Mouse (Mus musculus) hindbrain, embryonic 12.5 days (tissue): ENCODE results near the gene Uso1. TPM values are rescaled to one million over a fixed set of nuclear protein-coding genes. Genes with fewer than 3 reads are reported as not detected.
A peak's percentile ranks its signal among the peaks of the same experiment; 100 is the strongest.

Experiments
- ATAC-seq: fragments of 200-750 bp; cut with Nextera tagmentation; 2 replicates; pipeline ENCODE4 v1.8.0; 2017; ENCODE audit warnings: moderate TSS enrichment; ENCODE audit not compliant: low FRiP score
- H3K27ac ChIP-seq: fragments of 300-500 bp; sonication (generic); 2 replicates; pipeline ENCODE4 v1.5.1; 2016; ENCODE audit warnings: mild to moderate bottlenecking
- H3K27me3 ChIP-seq: fragments of 300-500 bp; sonication (generic); 2 replicates; pipeline ENCODE4 v1.6.1; 2016; ENCODE audit warnings: mild to moderate bottlenecking
- H3K36me3 ChIP-seq: fragments of 300-500 bp; sonication (generic); 2 replicates; pipeline ENCODE4 v1.6.1; 2016; ENCODE audit warnings: mild to moderate bottlenecking
- H3K4me1 ChIP-seq: fragments of 300-500 bp; sonication (generic); 2 replicates; pipeline ENCODE4 v1.6.1; 2016
- H3K4me2 ChIP-seq: fragments of 300-500 bp; sonication (generic); replicated peaks from 2 replicates; pipeline ENCODE4 v1.6.1; 2016; ENCODE audit warnings: mild to moderate bottlenecking
- H3K4me3 ChIP-seq: fragments of 300-500 bp; sonication (generic); 2 replicates; pipeline ENCODE4 v1.5.1; 2016; ENCODE audit warnings: mild to moderate bottlenecking
- H3K9ac ChIP-seq: fragments of 300-500 bp; sonication (generic); 2 replicates; pipeline ENCODE4 v1.6.1; 2016; ENCODE audit warnings: mild to moderate bottlenecking, moderate library complexity
- H3K9me3 ChIP-seq: fragments of 300-500 bp; sonication (generic); replicated peaks from 2 replicates; pipeline ENCODE4 v1.6.1; 2016; ENCODE audit warnings: mild to moderate bottlenecking
- WGBS: fragments of 180-500 bp; shearing (Covaris S2); methylation state at CpG from one replicate; pipeline ENCODE4 v1.1.7; 2016; 5-methylcytosine and 5-hydroxymethylcytosine counted together
- polyA plus RNA-seq: library from polyadenylated mRNA; unstranded; fragments of >200 nt; fragmentation: Nextera tagmentation; extraction: Ambion mirVana; gene quantifications from 2 replicates; pipeline ENCODE4 v1.2.1, GENCODE M21; 2016

Uso1 gene
- polyA plus RNA-seq, 1 experiment from 2014 or later = 55.4 TPM

- no peaks in the 10 kb centered on the region for H3K4me1 ChIP-seq
- no peak overlapping the region for H3K4me3 ChIP-seq
- H3K36me3 ChIP-seq = peaks cover 37% of the 10 kb centered on the region
- WGBS = 90% methylated on average over 6 of the region's 6 CpGs
- no peaks in the 10 kb centered on the region for H3K9me3 ChIP-seq
- H3K4me2 ChIP-seq = no peak overlapping the region
- no peak for ATAC-seq
- H3K27ac ChIP-seq = no peak overlapping the region
- no peak overlapping the region for H3K9ac ChIP-seq
- H3K27me3 ChIP-seq = no peaks in the 10 kb centered on the region
Observed at GRCm38 (mm10) chr5:92206121-92206520, 68.4 kb downstream of the Uso1 start.

DNA sequence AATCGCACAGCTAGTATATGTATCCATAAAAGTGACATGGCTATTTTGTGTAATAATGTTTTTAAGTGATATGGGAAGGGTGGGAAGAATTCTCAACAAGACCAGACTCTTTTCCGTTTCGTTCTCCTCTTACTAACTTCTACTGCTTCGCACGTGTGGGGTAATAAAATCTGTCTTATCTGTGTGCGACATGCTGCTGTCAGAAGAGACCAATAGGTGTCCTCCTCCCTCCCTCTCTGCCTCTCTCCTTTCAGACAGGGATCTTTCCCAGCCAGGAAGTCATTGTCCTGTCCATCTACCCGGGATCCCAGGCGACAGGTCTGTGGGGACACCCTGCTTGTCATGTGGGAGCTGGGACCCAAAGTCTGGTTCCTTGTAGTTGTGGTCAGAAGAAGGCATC lies 72.5 kb downstream of the Uso1 start:
- no peaks in the 10 kb centered on the region for H3K4me1 ChIP-seq
- H3K36me3 ChIP-seq = peaks cover 4% of the 10 kb centered on the region; the same call in 1 of the 2 replicates
- no peak overlapping the region for H3K9ac ChIP-seq
- no peak overlapping the region for H3K4me2 ChIP-seq
- no peaks in the 10 kb centered on the region for H3K27me3 ChIP-seq
- no peak overlapping the region for H3K27ac ChIP-seq
- 85% methylated on average over 8 of the region's 8 CpGs for WGBS
- no peak overlapping the region for H3K4me3 ChIP-seq
- H3K9me3 ChIP-seq = no peaks in the 10 kb centered on the region
- ATAC-seq = no peak

DNA sequence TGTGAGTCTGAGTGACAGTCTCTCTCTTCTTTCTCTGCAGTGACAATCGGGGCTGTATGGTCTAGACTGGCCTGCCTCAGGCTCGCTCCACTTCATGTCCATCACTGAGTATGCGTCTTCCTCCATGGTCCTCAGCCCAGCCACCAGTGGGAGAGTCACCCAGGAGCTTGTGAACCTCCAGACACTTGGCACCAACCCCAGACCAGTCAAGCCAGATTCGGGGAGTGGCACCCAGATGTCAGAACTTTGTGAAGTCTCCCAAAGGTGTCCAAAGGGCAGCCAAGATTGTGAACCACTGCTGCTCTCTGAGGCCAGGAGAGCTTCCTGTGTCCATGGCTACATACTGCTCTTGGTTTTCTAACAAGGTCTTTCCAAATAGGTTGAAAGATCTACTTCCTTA lies 74.5 kb downstream of the Uso1 start:
- Histone ChIP-seq H3K36me3 (no peaks in the 10 kb centered on the region), H3K9ac (no peak overlapping the region), H3K9me3 (no peaks in the 10 kb centered on the region), H3K27ac (no peak overlapping the region), H3K4me1 (no peaks in the 10 kb centered on the region), H3K27me3 (no peaks in the 10 kb centered on the region), H3K4me3 (no peak overlapping the region), H3K4me2 (no peak overlapping the region)
- 90% methylated on average over 4 of the region's 4 CpGs for WGBS
- no peak for ATAC-seq

GRCm38 (mm10) chr5:92215308-92215707 lies 77.6 kb downstream of the Uso1 start, which contains the start of gene U90926:
Gene U90926, minus strand, starts transcription at chr5:92215408.
- Histone ChIP-seq H3K4me1 (peaks cover 8% of the 10 kb centered on the region; the same call in 1 of the 2 replicates), H3K4me3 (no peak within 1 kb of the TSS), H3K9me3 (no peaks in the 10 kb centered on the region), H3K27me3 (no peaks in the 10 kb centered on the region), H3K4me2 (no peak within 1 kb of the TSS), H3K9ac (no peak within 1 kb of the TSS), H3K36me3 (no peaks in the 10 kb centered on the region), H3K27ac (no peak within 1 kb of the TSS)
- WGBS = 96% methylated on average over 4 of the region's 4 CpGs
- no peak for ATAC-seq

GRCm38 (mm10) chr5:92218915-92219793 lies 81.4 kb downstream of the Uso1 start:
- no peaks in the 10 kb centered on the region for H3K36me3 ChIP-seq
- no peaks in the 10 kb centered on the region for H3K27me3 ChIP-seq
- H3K4me3 ChIP-seq = no peak overlapping the region
- ATAC-seq = peak; percentile 93
- peaks cover 8% of the 10 kb centered on the region; the same call in 1 of the 2 replicates for H3K4me1 ChIP-seq
- no peaks in the 10 kb centered on the region for H3K9me3 ChIP-seq
- WGBS = 34% methylated on average over 17 of the region's 17 CpGs
- 0 out of 2 replicates have a peak overlapping the region, but pooled peaks have one; percentile 21 for H3K4me2 ChIP-seq
- peak overlapping the region; percentile 78 for H3K27ac ChIP-seq
- H3K9ac ChIP-seq = peak overlapping the region; percentile 32; the same call in 1 of the 2 replicates

DNA sequence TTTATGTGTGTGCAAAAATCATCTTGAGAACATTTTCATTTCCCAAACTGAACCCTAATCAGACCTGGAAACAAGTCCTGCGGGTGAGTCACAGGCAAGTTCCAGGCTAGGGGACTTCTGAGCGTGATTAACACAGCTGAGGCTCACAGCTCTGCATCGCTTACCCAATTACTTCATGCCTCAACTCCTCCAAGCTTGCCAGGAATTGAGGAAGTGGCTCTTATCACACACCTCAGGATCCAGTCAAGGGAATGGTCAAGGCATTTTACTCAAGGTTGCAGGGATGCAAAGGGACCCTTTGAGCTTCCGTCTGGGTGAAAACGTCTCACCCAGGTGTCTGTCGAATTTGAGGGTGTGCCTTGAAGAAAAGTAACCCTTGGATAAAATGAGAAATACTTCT lies 82.1 kb downstream of the Uso1 start:
- Histone ChIP-seq H3K9me3 (no peaks in the 10 kb centered on the region), H3K4me2 (no peak overlapping the region), H3K27ac (0 out of 2 replicates have a peak overlapping the region, but pooled peaks have one; percentile 78), H3K4me1 (peaks cover 8% of the 10 kb centered on the region; the same call in 1 of the 2 replicates), H3K9ac (no peak overlapping the region), H3K4me3 (no peak overlapping the region), H3K36me3 (no peaks in the 10 kb centered on the region), H3K27me3 (no peaks in the 10 kb centered on the region)
- ATAC-seq = no peak
- WGBS = 77% methylated on average over 6 of the region's 6 CpGs

- H3K4me1 ChIP-seq = peaks cover 8% of the 10 kb centered on the region; the same call in 1 of the 2 replicates
- no peak overlapping the region for H3K9ac ChIP-seq
- no peaks in the 10 kb centered on the region for H3K9me3 ChIP-seq
- no peaks in the 10 kb centered on the region for H3K36me3 ChIP-seq
- WGBS = 90% methylated on average over 8 of the region's 8 CpGs
- no peak overlapping the region for H3K27ac ChIP-seq
- ATAC-seq = no peak
- no peak overlapping the region for H3K4me2 ChIP-seq
- H3K4me3 ChIP-seq = no peak overlapping the region
- no peaks in the 10 kb centered on the region for H3K27me3 ChIP-seq
Observed at GRCm38 (mm10) chr5:92220287-92220902, 82.7 kb downstream of the Uso1 start.

- Histone ChIP-seq H3K4me1 (no peaks in the 10 kb centered on the region), H3K27ac (no peak overlapping the region), H3K27me3 (0 out of 2 replicates have a peak, but pooled peaks cover 3% of the 10 kb centered on the region), H3K4me3 (no peak overlapping the region), H3K4me2 (no peak overlapping the region), H3K36me3 (no peaks in the 10 kb centered on the region), H3K9me3 (no peaks in the 10 kb centered on the region), H3K9ac (no peak overlapping the region)
- no peak for ATAC-seq
- 86% methylated on average over 7 of the region's 7 CpGs for WGBS
Observed at GRCm38 (mm10) chr5:92227782-92228181, 90.0 kb downstream of the Uso1 start.

GRCm38 (mm10) chr5:92228776-92229175 lies 91.0 kb downstream of the Uso1 start:
- no peaks in the 10 kb centered on the region for H3K4me1 ChIP-seq
- H3K36me3 ChIP-seq = no peaks in the 10 kb centered on the region
- H3K27ac ChIP-seq = no peak overlapping the region
- 25% methylated on average over 10 of the region's 10 CpGs for WGBS
- no peak overlapping the region for H3K4me3 ChIP-seq
- H3K4me2 ChIP-seq = no peak overlapping the region
- H3K27me3 ChIP-seq = 0 out of 2 replicates have a peak, but pooled peaks cover 3% of the 10 kb centered on the region
- no peaks in the 10 kb centered on the region for H3K9me3 ChIP-seq
- ATAC-seq = no peak
- no peak overlapping the region for H3K9ac ChIP-seq

- no peaks in the 10 kb centered on the region for H3K4me1 ChIP-seq
- no peaks in the 10 kb centered on the region for H3K36me3 ChIP-seq
- no peak for ATAC-seq
- H3K9ac ChIP-seq = no peak overlapping the region
- H3K27me3 ChIP-seq = 0 out of 2 replicates have a peak, but pooled peaks cover 3% of the 10 kb centered on the region
- H3K27ac ChIP-seq = no peak overlapping the region
- H3K4me2 ChIP-seq = no peak overlapping the region
- H3K4me3 ChIP-seq = no peak overlapping the region
- 90% methylated on average over 3 of the region's 3 CpGs for WGBS
- no peaks in the 10 kb centered on the region for H3K9me3 ChIP-seq
Observed at GRCm38 (mm10) chr5:92229514-92229913, 91.8 kb downstream of the Uso1 start.

- H3K4me2 ChIP-seq = no peak overlapping the region
- H3K9ac ChIP-seq = no peak overlapping the region
- 0 out of 2 replicates have a peak, but pooled peaks cover 3% of the 10 kb centered on the region for H3K27me3 ChIP-seq
- no peak overlapping the region for H3K27ac ChIP-seq
- no peaks in the 10 kb centered on the region for H3K9me3 ChIP-seq
- H3K4me3 ChIP-seq = no peak overlapping the region
- H3K4me1 ChIP-seq = no peaks in the 10 kb centered on the region
- no peaks in the 10 kb centered on the region for H3K36me3 ChIP-seq
- 84% methylated on average over 11 of the region's 11 CpGs for WGBS
- ATAC-seq = no peak
Observed at GRCm38 (mm10) chr5:92230306-92230705, 92.6 kb downstream of the Uso1 start.

GRCm38 (mm10) chr5:92231836-92232235 lies 94.1 kb downstream of the Uso1 start:
- WGBS = 83% methylated on average over 10 of the region's 10 CpGs
- Histone ChIP-seq H3K4me1 (no peaks in the 10 kb centered on the region), H3K27me3 (0 out of 2 replicates have a peak, but pooled peaks cover 3% of the 10 kb centered on the region), H3K27ac (no peak overlapping the region), H3K4me2 (no peak overlapping the region), H3K4me3 (no peak overlapping the region), H3K9me3 (no peaks in the 10 kb centered on the region), H3K36me3 (no peaks in the 10 kb centered on the region), H3K9ac (no peak overlapping the region)
- ATAC-seq = no peak
